Mouse (Mus musculus): Measurements from ENCODE around the gene Rftn2. TPM values are rescaled to one million over a fixed set of nuclear protein-coding genes. Genes with fewer than 3 reads are reported as not detected.

Rftn2 gene
- polyA plus RNA-seq, 1 experiment from 2014 or later = 12.2 TPM

GRCm38 (mm10) chr1:55215185-55215813, 11.3 kb downstream of the Rftn2 start:
- Histone ChIP-seq H3K4me3 (ENCODE audit: low read depth, low read length) (no peak overlapping the region), H3K4me1 (ENCODE audit: control insufficient read depth, insufficient read depth, low read length) (no peaks in the 10 kb centered on the region), H3K36me3 (ENCODE audit: control insufficient read depth, insufficient read depth, low read length) (no peaks in the 10 kb centered on the region), H3K4me2 (ENCODE audit: low read length) (no peak overlapping the region), H3K27ac (ENCODE audit: low read depth, low read length) (no peak overlapping the region), H3K9me3 (replicated peaks; ENCODE audit: control insufficient read depth, low read length) (no peaks in the 10 kb centered on the region), H3K27me3 (replicated peaks; ENCODE audit: control insufficient read depth, insufficient read depth, low read length) (no peaks in the 10 kb centered on the region), H3K9ac (ENCODE audit: low read length) (no peak overlapping the region)
- ATAC-seq = peak; percentile 62; the same call in 1 of the 2 replicates
- WGBS = 33% methylated on average over 11 of the region's 11 CpGs
- no peak for DNase-seq (ENCODE audit: low spot score)

- WGBS = 93% methylated on average over 6 of the region's 6 CpGs
- Histone ChIP-seq H3K27ac (ENCODE audit: low read depth, low read length) (no peak overlapping the region), H3K4me2 (ENCODE audit: low read length) (no peak overlapping the region), H3K9me3 (replicated peaks; ENCODE audit: control insufficient read depth, low read length) (no peaks in the 10 kb centered on the region), H3K36me3 (ENCODE audit: control insufficient read depth, insufficient read depth, low read length) (no peaks in the 10 kb centered on the region), H3K27me3 (replicated peaks; ENCODE audit: control insufficient read depth, insufficient read depth, low read length) (no peaks in the 10 kb centered on the region), H3K4me3 (ENCODE audit: low read depth, low read length) (no peak overlapping the region), H3K4me1 (ENCODE audit: control insufficient read depth, insufficient read depth, low read length) (no peaks in the 10 kb centered on the region), H3K9ac (ENCODE audit: low read length) (no peak overlapping the region)
- DNase-seq (ENCODE audit: low spot score) = no peak
- ATAC-seq = no peak
Measured at GRCm38 (mm10) chr1:55213936-55214335, 12.6 kb downstream of the Rftn2 start.

GRCm38 (mm10) chr1:55213475-55213874, 13.1 kb downstream of the Rftn2 start:
- H3K27me3 ChIP-seq (replicated peaks; ENCODE audit: control insufficient read depth, insufficient read depth, low read length) = no peaks in the 10 kb centered on the region
- H3K4me1 ChIP-seq (ENCODE audit: control insufficient read depth, insufficient read depth, low read length) = no peaks in the 10 kb centered on the region
- whole genome bisulfite sequencing = 80% methylated on average over 6 of the region's 6 CpGs
- no peak overlapping the region for H3K4me3 ChIP-seq (ENCODE audit: low read depth, low read length)
- no peaks in the 10 kb centered on the region for H3K9me3 ChIP-seq (replicated peaks; ENCODE audit: control insufficient read depth, low read length)
- DNase-seq (ENCODE audit: low spot score) (no peak), ATAC-seq (no peak)
- no peaks in the 10 kb centered on the region for H3K36me3 ChIP-seq (ENCODE audit: control insufficient read depth, insufficient read depth, low read length)
- no peak overlapping the region for H3K4me2 ChIP-seq (ENCODE audit: low read length)
- no peak overlapping the region for H3K27ac ChIP-seq (ENCODE audit: low read depth, low read length)
- H3K9ac ChIP-seq (ENCODE audit: low read length) = no peak overlapping the region

- no peak overlapping the region for H3K9ac ChIP-seq (ENCODE audit: low read length)
- no peak overlapping the region for H3K4me3 ChIP-seq (ENCODE audit: low read depth, low read length)
- DNase-seq (ENCODE audit: low spot score) (no peak), ATAC-seq (no peak)
- no peak overlapping the region for H3K27ac ChIP-seq (ENCODE audit: low read depth, low read length)
- H3K4me1 ChIP-seq (ENCODE audit: control insufficient read depth, insufficient read depth, low read length) = no peaks in the 10 kb centered on the region
- no peaks in the 10 kb centered on the region for H3K9me3 ChIP-seq (replicated peaks; ENCODE audit: control insufficient read depth, low read length)
- H3K27me3 ChIP-seq (replicated peaks; ENCODE audit: control insufficient read depth, insufficient read depth, low read length) = no peaks in the 10 kb centered on the region
- 82% methylated on average over 4 of the region's 4 CpGs for WGBS
- no peak overlapping the region for H3K4me2 ChIP-seq (ENCODE audit: low read length)
- no peaks in the 10 kb centered on the region for H3K36me3 ChIP-seq (ENCODE audit: control insufficient read depth, insufficient read depth, low read length)
Measured at GRCm38 (mm10) chr1:55212771-55213170, 13.8 kb downstream of the Rftn2 start.

- H3K9ac ChIP-seq (ENCODE audit: low read length) = no peak overlapping the region
- no peaks in the 10 kb centered on the region for H3K9me3 ChIP-seq (replicated peaks; ENCODE audit: control insufficient read depth, low read length)
- H3K36me3 ChIP-seq (ENCODE audit: control insufficient read depth, insufficient read depth, low read length) = no peaks in the 10 kb centered on the region
- no peak overlapping the region for H3K4me3 ChIP-seq (ENCODE audit: low read depth, low read length)
- no peak overlapping the region for H3K27ac ChIP-seq (ENCODE audit: low read depth, low read length)
- ATAC-seq (no peak), DNase-seq (ENCODE audit: low spot score) (no peak)
- H3K4me1 ChIP-seq (ENCODE audit: control insufficient read depth, insufficient read depth, low read length) = peaks cover under 1% of the 10 kb centered on the region; the same call in 1 of the 2 replicates
- 75% methylated on average over 8 of the region's 8 CpGs for WGBS
- H3K27me3 ChIP-seq (replicated peaks; ENCODE audit: control insufficient read depth, insufficient read depth, low read length) = no peaks in the 10 kb centered on the region
- H3K4me2 ChIP-seq (ENCODE audit: low read length) = no peak overlapping the region
Measured at GRCm38 (mm10) chr1:55211081-55211480, 15.5 kb downstream of the Rftn2 start.

- H3K27ac ChIP-seq (ENCODE audit: low read depth, low read length) = no peak overlapping the region
- 51% methylated on average over 12 of the region's 12 CpGs for WGBS
- no peaks in the 10 kb centered on the region for H3K27me3 ChIP-seq (replicated peaks; ENCODE audit: control insufficient read depth, insufficient read depth, low read length)
- H3K4me3 ChIP-seq (ENCODE audit: low read depth, low read length) = no peak overlapping the region
- no peaks in the 10 kb centered on the region for H3K36me3 ChIP-seq (ENCODE audit: control insufficient read depth, insufficient read depth, low read length)
- H3K4me1 ChIP-seq (ENCODE audit: control insufficient read depth, insufficient read depth, low read length) = peaks cover 3% of the 10 kb centered on the region; the same call in 1 of the 2 replicates
- H3K9ac ChIP-seq (ENCODE audit: low read length) = no peak overlapping the region
- no peak for ATAC-seq
- H3K4me2 ChIP-seq (ENCODE audit: low read length) = no peak overlapping the region
- DNase-seq (ENCODE audit: low spot score) = no peak
- no peaks in the 10 kb centered on the region for H3K9me3 ChIP-seq (replicated peaks; ENCODE audit: control insufficient read depth, low read length)
Measured at GRCm38 (mm10) chr1:55210202-55210965, 16.2 kb downstream of the Rftn2 start.

GRCm38 (mm10) chr1:55208500-55209140, 18.0 kb downstream of the Rftn2 start:
- no peak for ATAC-seq

GRCm38 (mm10) chr1:55207561-55207960, 19.0 kb downstream of the Rftn2 start:
- Histone ChIP-seq H3K27me3 (replicated peaks; ENCODE audit: control insufficient read depth, insufficient read depth, low read length) (no peaks in the 10 kb centered on the region), H3K4me3 (ENCODE audit: low read depth, low read length) (no peak overlapping the region), H3K4me1 (ENCODE audit: control insufficient read depth, insufficient read depth, low read length) (peaks cover 3% of the 10 kb centered on the region; the same call in 1 of the 2 replicates), H3K27ac (ENCODE audit: low read depth, low read length) (no peak overlapping the region), H3K9me3 (replicated peaks; ENCODE audit: control insufficient read depth, low read length) (no peaks in the 10 kb centered on the region), H3K36me3 (ENCODE audit: control insufficient read depth, insufficient read depth, low read length) (no peaks in the 10 kb centered on the region), H3K9ac (ENCODE audit: low read length) (no peak overlapping the region), H3K4me2 (ENCODE audit: low read length) (no peak overlapping the region)
- DNase-seq (ENCODE audit: low spot score) = no peak
- no peak for ATAC-seq
- WGBS = 90% methylated on average over 6 of the region's 6 CpGs

More at GRCm38 (mm10) chr1:55208500-55209140, 18.0 kb downstream of the Rftn2 start:
- 80% methylated on average over 5 of the region's 5 CpGs for WGBS
- H3K4me3 ChIP-seq (ENCODE audit: low read depth, low read length) = no peak overlapping the region
- peaks cover 3% of the 10 kb centered on the region; the same call in 1 of the 2 replicates for H3K4me1 ChIP-seq (ENCODE audit: control insufficient read depth, insufficient read depth, low read length)
- H3K9me3 ChIP-seq (replicated peaks; ENCODE audit: control insufficient read depth, low read length) = no peaks in the 10 kb centered on the region
- H3K9ac ChIP-seq (ENCODE audit: low read length) = no peak overlapping the region
- H3K4me2 ChIP-seq (ENCODE audit: low read length) = no peak overlapping the region
- no peaks in the 10 kb centered on the region for H3K27me3 ChIP-seq (replicated peaks; ENCODE audit: control insufficient read depth, insufficient read depth, low read length)
- no peaks in the 10 kb centered on the region for H3K36me3 ChIP-seq (ENCODE audit: control insufficient read depth, insufficient read depth, low read length)
- no peak for DNase-seq (ENCODE audit: low spot score)
- no peak overlapping the region for H3K27ac ChIP-seq (ENCODE audit: low read depth, low read length)

Measured in forebrain, embryonic 14.5 days (tissue).